Mouse (Mus musculus) cerebellum, postnatal 4 days (tissue): Measurements from ENCODE around the gene Lin54.

ENCODE experiments used
- DNase-seq, 2 experiments: peaks; one replicate each; pipeline ENCODE4 v3.0.0; 2022; ENCODE audit warnings: low spot score in 2 of 2, mixed read lengths in 1 of 2

The Lin54 gene

GRCm38 (mm10) chr5:100500458-100500961 lies at the start of gene Lin54:
Gene Lin54, minus strand, starts transcription at chr5:100500639.
- peak; percentile 70 to 87 for DNase-seq

- DNase-seq: no peak
Measured at GRCm38 (mm10) chr5:100550151-100550550, 49.7 kb upstream of the Lin54 start.

DNA sequence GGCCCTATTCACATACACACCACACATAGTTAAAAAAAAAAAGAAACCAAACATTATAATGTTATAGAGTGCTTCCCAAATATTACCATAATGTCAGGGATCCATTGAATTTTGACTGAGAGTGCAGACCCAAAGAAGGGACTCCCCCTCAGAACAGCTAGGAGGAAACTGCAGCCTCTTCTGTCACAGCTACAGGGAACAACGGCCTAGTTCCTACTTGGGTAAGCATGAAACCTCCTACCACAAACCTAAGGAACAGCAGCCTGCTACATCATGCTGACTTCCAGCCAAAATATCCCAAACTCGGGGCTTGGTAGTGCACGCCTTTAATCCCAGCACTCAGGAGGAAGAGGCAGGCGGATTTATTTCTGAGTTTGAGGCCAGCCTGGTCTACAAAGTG lies 48.9 kb upstream of the Lin54 start:
- no peak for DNase-seq

DNA sequence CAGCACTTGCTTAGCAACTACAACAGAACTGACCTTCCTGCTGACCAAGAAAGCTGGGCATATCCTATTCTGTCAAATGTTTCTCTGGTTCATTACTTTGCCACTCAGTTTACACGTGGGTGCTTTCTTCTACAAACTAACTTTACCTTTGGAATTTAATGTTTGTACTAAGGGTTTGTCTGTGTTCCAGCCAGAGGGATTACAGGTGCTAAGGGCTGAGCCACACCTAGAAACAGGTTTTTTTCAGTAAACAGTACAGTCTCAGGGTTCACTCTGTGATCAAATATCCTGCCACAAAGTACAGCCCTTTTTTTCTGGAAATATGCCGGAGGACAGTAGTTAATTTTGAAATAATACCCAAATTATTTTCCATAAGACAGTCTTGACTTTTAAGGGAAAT lies 47.8 kb upstream of the Lin54 start:
- no peak for DNase-seq

DNA sequence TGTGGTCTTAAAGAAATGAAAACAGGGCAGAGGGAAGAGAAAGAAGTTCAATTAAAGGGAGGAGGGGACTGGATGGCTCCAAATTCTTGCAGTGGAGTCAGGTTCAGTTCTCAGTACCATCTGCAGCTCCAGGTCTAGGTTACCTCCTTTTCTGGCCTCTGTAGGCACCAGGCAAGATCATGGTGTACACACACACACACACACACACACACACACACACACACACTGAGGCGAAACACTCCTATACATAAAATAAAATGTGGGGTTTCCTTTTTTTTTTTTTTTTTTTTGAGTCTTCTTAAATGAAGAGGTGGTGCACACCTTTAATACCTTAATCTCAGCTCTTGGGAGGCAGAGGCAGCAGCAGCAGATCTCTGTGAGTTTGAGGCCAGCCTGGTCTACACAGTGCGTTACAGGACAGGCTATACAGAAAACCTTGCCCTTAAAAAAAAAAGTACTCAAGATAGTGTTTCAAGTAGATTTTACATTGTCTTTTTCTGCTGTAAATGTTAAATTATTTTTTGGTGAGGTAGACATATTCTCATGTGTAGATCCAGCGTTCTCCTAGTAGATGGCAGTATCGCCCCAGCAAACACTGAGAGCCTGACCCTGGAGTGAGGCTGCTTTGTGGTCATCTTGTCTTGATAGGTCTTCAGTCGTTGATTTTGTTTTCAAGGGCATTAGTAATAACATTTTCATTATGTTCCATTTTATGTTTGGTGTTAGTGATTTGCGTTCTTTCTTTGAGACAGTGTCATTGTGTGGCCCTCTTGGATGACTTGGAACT lies 46.0 kb upstream of the Lin54 start:
- DNase-seq: no peak

DNA sequence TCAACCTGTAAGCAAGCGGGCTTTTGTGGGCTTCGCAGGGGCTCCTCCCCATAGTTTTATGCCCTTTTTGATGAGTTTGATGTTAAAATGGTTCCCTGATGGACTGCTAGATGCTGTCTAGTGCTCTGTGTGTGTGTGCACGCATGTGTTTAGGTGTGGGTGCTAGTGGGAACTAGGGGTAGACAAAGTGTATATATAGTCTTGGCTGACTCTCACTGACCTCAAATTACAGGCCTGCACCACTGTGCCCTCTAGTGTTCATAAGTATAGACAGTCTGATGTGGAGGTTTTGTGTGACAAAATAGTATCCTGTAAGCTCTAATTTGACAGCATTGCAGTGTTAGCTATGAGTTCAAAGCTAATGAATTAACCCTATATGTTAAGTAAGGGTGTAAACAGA lies 36.2 kb upstream of the Lin54 start:
- DNase-seq: no peak

- DNase-seq: no peak
Measured at GRCm38 (mm10) chr5:100535826-100536225, 35.4 kb upstream of the Lin54 start.

- DNase-seq: no peak
Measured at GRCm38 (mm10) chr5:100526164-100526563, 25.7 kb upstream of the Lin54 start.

DNA sequence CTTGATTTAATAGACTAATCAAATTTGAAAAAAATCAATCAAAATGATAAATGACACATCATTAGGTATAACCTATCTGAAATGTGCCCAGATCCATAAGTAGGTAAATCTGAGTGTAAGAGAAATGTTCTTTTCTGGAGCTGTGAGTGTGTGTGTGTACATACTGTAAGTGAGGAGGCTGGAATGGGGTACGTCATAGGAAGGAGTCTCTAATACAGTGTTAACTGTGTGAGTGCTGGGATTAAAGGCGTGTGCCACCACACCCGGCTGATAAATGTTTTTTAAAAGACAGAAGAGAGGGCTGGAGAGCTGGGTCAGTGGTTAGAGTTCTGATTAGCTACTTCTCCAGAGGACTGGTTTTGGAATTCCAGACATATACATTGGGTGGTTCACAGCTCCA lies 25.2 kb upstream of the Lin54 start:
- no peak for DNase-seq

DNA sequence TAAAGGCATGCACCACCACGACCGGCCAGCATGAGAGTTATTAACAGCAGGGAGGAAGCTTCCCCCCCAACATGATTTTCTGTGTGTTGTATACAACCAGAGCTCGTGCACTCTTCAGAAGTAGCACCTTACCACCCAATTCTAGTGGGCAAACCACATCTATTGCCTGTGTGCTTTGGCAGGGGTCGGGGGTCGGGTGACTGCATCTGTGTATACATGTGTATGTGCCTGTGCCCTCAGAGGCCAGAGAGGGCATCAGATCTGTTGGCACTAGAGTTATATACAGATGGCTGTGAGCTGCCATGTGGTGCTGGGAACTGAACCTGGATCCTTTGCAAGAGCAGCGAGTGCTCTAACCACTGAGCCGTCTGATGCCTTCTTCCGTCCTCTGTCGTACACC lies 24.5 kb upstream of the Lin54 start:
- DNase-seq: no peak

GRCm38 (mm10) chr5:100523331-100523730 lies 22.9 kb upstream of the Lin54 start:
- no peak for DNase-seq

DNA sequence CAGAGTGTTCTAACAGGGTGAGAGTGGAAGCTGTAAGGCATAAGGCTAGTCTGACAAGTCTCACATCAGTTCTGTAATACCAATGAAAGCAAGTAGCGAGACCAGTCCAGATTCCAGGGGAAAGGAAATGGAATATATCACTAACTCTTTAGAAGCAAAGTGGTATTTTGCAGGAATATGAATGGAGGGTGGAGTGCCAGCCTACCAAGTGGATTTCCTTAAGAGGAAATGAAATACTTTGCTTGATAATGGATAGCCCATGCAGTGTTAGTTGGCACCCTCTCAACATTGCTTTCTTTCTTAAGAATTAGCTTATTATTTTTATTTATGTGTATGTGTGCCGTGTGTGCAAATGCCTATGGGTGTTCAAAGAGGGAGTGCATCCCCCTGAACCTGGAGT lies 19.8 kb upstream of the Lin54 start:
- no peak for DNase-seq

DNA sequence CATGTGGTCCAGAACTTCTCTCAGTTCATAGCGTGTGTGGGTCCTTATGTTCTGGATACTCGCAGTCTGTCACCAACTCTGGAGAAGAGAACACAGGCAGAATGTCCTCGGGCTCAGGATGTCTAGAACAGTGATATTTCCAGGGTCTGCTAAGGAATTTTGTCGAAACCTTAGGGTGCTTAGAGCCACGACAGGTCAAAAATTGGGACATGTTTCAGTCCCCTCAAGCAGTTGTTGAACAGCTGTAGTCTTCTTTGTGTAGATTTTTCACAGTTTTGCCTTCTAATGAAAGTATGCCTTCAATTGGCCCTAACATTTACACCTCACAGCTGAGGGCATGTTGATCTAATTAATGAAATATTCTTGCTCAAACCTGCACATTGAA lies 18.6 kb upstream of the Lin54 start:
- no peak for DNase-seq

DNA sequence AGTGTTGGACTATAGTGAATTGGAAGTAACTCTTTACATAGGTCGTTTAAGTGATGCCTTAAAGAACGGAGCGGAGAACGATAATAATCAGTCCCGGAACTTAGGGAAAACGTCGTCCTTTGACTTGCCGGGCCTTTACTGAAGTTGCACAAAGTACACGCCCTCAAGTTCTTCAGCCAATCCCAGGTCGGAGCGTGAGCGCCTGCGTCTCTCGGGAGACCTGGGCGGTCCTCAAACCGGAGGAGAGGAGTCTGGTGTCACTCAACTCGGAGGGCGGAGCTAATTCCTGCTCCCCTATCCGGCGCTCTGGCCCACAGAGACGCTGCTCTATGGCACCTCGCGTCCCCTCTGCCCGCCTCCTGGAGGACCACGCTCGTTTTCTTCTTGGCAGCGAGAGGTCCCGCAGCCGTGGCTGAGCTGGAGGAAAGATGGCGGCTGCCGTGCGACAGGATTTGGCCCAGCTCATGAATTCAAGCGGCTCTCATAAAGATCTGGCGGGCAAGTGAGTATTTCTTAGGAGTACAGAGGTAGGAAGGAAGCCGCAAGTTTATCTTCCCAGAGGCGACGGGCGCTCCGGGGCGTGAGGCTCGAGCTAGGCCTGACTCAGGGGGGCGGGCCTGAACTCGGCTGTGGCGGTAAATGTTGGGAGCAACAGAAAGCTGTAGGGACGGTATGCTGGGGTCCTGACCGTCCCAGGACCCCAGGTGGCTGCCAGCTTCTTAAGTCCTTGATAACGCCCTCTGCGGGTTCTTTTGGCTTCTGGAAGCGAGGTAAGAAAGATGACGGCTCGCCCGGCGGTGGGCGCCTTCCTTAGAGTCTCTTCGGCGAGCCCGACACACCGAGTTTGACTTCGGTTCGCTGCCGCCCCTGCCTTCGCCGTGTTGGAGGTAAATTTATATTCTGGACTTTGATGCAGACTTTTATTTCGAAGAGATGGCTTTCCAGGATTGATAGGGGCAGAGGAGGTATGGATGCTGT lies 17.9 kb upstream of the Lin54 start, which contains the start of gene Cops4:
Cops4 (plus strand) TSS at position 261 of the 978 bp plus-strand sequence.
- DNase-seq: peak; percentile 85 to 92

DNA sequence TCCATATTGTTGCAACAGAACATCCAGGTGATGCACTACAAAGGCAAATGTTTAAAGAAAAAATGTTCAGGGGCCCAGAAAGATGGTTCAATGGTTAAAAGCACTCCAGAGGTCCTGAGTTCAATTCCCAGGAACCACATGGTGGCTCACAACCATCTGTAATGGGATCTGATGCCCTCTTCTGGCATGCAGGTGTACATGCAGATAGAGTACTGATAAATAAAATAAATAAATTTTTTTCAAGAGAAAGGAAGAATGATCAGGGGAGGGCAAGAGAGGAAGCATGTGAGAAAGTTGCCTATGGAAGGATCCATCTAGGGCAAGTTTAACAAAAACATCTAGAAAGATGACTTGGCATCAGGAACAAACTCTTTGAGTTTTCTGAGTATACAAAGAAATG lies 12.1 kb upstream of the Lin54 start:
- no peak for DNase-seq

- no peak for DNase-seq
Measured at GRCm38 (mm10) chr5:100509247-100509646, 8.8 kb upstream of the Lin54 start.

GRCm38 (mm10) chr5:100501267-100501666 lies 828 bp upstream of the Lin54 start:
- no peak for DNase-seq

DNA sequence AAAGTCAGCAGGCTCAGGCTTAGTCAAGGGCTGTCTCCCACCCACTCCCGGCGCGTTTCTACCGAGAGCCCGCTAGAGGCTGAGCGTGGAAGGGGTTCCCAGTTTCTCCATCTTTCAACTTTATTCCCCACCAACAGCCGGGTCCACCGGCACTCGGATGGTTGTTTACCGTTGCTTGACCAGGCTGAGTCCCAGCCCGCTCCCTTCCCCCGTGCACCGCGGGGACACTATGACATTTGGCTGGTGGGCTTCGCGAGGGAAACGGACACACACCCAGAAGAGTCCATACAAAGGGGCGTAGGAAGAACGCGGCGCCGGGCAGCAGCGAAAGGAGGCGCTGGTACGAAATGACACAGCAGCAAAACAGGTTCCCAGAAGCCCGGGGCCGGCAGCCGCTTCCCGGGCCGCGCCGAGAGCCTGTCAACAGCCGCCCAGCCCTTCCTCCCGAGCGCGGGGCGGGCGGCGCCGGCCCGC lies 571 bp downstream of the Lin54 start:
- peak in 1 of 2 experiments; percentile 43 for DNase-seq

- DNase-seq: no peak
Measured at GRCm38 (mm10) chr5:100499243-100499642, 1.2 kb downstream of the Lin54 start.

DNA sequence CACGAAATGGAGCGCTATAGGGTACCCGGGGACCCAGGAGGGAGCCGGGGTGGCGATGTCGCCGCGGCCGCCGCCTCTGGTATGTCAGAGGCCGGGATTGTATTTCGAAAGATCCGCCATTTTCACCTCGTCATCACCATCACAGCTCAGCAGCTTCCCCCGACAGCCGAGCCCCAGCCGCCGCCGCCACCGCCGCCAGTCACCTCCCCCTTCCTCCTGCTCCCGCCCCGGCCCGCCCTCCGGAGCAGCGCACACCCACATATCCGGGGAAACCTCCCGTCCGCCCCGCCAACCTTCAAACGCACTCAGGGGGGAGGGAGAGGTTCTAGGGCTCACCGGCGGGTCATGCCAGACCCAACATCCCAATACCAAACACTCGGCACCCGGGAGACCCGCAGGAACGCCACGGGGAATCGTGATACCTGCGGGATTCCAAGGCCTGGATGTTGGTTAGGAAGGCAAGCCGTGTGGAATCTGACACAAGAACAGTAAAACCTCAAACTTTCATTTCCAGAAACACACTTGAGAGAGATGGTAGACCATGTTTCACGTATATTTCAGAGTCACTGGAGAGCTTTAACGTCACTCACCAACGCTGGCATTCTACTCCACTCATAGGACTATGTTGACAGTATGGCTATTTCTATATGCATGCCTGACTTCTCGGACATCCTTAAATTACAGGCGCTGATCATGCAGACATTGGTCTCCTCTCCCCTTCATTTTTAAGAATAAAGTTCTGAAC lies 1.8 kb downstream of the Lin54 start:
- DNase-seq: peak; percentile 50 to 66

GRCm38 (mm10) chr5:100491704-100492103 lies 8.7 kb downstream of the Lin54 start:
- no peak for DNase-seq

GRCm38 (mm10) chr5:100489340-100489739 lies 11.1 kb downstream of the Lin54 start:
- no peak for DNase-seq
